Mouse (Mus musculus) activated CD4-positive, CD25-positive, alpha-beta regulatory T cell, adult 4 months (primary cell): ENCODE data around the gene Amz1. TPM values are rescaled to one million over a fixed set of nuclear protein-coding genes. Genes with fewer than 3 reads are reported as not detected.
A peak's percentile ranks its signal among the peaks of the same experiment; 100 is the strongest.

Source experiments
- ATAC-seq: one replicate; pipeline ENCODE4 v1.8.0; 2017
- polyA plus RNA-seq, 2 experiments: library from polyadenylated mRNA; unstranded; fragments of 100-300 nt; shearing (Covaris generic); gene quantifications; one replicate each; pipeline ENCODE4 v1.2.1; 2017

Amz1 gene
- polyA plus RNA-seq, 2 experiments from 2014 or later = 0.17 TPM; not detected in 1

DNA sequence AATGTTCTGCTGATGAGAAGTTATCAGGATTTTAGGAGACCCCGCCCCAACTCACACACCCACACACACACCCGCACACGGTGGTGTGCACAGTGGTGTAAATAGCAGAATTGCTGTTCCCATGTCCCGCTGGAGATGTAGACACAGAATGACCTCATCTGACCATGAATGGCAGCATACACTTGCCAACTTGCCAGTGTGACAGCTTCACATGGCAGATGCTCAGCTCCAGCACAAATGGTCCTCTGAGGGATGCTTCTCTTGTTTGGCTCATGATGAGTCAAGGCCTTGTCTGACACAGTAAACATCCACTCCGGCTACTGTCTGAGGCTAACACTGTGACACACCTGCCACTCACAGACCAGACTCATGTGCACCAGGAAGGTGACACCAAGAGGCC is 44.4 kb downstream of the Amz1 start:
- no peak for ATAC-seq

GRCm38 (mm10) chr5:140771612-140772011 is 47.7 kb downstream of the Amz1 start:
- ATAC-seq = peak; percentile 70

GRCm38 (mm10) chr5:140772158-140772557 is 48.2 kb downstream of the Amz1 start:
- peak; percentile 37 for ATAC-seq

DNA sequence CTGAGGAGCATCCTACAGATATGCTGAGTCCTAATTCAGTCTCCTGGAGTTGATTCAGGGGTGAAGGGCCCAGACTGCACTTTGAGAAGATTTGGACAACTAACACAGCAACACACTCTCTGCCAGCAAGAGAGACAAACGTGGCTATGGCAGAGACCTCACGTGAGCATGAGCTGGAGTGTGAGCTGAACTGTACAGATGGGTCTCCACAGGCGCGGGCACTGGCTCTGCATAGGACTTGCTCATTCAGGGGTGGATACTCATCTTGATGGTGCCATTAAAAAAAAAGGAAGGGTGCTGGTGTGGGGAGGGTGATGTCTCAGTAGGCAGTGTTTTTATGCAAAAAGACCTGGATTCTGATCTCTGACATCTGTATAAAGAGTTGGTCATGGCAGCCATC is 51.2 kb downstream of the Amz1 start:
- no peak for ATAC-seq

DNA sequence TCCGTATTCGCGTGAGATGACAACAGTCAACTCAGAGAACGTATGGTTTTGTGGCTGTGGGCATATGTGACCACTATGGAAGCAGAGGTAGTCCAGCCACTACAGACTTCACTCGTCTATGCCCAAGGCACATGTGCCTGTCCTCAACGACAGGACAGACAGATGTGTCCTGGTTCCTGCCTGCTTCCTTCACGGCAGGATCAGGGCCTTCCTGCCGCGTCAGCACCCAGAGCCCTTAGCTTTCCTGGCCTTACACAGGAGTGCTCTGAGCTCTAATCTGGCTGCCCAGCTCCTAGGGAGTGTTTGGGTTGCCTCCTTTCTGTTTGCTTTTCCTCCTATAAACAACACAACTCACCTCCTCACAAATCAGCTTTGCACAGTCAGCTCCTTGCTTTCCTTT is 53.0 kb downstream of the Amz1 start:
- ATAC-seq = no peak

DNA sequence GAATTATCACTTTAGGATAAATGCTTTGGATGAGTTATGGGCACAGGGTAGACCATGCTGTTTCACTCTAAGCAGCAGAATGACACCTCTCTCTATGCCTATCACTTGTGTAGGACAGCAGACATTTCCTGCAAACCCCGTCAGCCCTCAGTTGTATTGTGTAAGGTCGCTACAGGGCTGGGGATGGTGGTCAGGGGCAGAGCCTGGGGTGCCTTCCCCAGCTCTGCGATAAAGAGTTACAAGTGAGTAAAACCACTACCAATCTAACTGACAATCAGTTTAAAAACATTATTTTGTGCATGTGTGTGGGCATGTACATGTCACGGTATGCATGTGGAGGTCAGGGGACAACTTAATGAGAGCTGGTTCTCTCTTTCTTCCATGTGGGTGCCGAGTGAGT is 57.2 kb downstream of the Amz1 start:
- no peak for ATAC-seq

GRCm38 (mm10) chr5:140781886-140782572 is 58.1 kb downstream of the Amz1 start:
- no peak for ATAC-seq

- no peak for ATAC-seq
Observed at GRCm38 (mm10) chr5:140783577-140783976, 59.6 kb downstream of the Amz1 start.

DNA sequence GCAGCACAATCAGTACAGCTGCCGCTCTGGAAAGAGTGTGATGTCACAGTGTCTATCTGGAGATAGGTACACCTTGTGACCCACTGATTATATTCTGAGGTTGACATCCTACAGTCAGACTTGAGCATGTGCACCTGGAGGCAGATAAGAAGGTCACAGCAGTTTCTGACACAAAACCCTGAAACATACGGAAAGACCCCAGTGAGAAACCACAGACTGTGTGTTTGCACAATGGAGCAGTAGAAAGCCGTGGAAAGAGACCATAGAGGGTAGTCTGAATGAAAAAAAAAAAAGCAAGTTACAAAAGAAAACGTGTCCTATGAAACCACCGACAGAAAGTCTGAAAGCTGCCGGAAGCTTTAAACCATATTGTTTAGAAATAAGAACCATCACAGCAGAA is 60.4 kb downstream of the Amz1 start:
- ATAC-seq = no peak

DNA sequence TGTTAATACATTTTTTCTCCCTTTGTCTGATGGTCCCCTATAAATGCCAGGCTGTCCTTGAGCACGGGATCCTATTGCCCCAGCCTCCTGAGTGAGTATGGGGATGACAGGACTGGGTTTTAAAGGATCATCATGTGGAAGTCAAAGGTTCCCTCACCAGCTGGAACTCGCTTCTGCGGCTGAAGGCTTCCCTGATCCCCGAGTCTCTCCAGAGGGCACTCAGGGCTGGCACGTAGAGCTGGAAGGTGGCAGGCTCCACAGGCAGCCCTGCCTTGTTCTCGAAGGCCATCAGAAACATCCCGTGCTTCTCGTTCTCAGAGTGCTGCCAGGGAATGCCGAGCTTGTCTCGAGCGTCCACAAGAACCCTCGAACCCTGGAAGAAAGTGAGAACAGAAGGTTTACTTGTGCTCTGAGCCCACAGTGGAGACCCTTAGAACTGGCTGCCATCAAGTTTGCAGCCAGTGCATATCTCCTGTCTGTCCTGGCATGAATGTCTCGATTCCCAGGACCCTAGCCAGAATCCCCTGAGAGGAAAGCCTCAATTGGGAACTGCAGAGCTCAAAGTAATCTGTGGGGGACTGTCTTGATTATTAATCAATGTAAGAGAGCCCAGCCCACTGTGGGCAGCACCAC is 61.4 kb downstream of the Amz1 start:
- ATAC-seq = no peak

DNA sequence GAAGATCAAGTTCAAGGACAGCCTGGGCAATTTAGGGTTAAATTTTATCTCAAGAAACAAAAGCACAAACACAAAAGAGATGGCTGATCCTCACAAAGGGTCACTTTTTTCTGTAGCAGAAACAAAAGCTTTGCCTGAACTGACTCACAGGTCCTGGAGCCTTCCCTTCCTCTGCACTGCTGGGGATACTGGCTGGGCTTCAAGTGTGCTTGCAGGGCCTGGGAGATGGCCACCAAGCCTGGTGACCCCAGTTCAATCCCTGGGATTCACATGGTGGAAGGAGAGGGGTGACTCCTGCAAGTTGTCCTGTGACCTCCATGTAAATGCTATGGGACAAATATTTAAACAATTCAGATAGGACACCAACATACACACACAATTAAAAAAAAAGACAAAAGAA is 65.6 kb downstream of the Amz1 start:
- ATAC-seq = no peak

DNA sequence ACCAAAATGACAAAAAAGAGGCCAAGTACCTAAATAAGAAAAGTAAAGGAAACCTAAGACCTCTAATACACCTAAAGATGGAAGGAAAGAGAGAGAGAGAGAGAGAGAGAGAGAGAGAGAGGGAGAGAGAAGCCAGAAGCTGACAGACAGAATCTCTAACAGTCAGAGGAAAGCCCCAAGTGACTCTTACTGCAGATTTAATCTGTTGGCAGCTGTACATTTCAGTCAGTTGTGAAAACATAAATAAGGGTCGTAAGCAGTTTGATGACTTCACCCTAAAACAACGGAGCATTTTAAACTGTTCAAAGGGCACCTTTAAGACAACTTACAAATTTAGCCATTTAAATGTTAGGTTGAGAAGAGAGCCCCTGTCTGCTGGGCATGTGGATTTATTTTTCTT is 66.5 kb downstream of the Amz1 start:
- ATAC-seq = no peak

DNA sequence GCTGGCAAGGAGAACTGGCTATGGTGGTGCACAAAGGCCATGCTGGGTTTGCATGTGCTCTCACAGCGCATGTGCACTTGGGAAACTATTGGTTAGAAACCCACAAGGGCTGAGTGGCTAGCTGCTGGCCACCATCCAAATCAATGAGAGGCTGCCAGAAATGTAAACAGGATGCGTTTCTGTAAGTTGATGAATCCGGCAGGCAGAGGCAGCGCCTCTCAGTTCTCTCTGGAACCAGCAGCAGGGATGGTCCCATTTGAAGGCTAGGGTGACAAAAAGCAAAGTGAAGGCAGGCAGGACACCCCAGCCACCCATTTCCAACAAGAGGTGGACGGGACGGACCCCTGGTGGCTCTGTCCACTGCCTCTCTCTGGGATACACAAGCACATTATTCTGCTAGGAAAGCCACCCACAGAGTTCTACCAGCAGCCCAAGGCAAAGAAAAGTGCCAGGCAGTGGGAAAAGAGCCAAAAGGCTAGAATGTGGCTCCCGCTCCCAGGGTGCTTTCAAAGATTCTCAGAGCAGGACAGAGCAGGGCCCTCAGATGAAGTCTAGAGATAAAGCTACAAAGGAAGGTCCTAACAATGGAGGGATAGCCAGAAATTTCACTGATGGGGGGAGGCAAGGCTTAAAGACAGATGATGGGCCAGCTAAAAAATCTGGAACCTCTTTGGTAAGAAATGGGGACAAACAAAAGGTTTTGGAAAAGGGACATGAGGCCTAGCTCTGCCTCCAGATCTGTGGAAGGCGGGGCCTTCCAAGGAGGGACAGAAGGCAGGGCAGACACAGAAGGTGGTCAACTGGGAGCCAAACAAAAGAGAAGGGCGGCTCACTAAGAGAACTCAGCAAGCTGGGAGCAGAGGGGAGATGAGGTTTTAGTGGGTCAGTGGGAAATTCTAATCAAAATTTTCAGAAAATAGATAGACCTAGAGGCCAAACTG is 67.3 kb downstream of the Amz1 start:
- no peak for ATAC-seq

GRCm38 (mm10) chr5:140792233-140792632 is 68.3 kb downstream of the Amz1 start:
- ATAC-seq = no peak

DNA sequence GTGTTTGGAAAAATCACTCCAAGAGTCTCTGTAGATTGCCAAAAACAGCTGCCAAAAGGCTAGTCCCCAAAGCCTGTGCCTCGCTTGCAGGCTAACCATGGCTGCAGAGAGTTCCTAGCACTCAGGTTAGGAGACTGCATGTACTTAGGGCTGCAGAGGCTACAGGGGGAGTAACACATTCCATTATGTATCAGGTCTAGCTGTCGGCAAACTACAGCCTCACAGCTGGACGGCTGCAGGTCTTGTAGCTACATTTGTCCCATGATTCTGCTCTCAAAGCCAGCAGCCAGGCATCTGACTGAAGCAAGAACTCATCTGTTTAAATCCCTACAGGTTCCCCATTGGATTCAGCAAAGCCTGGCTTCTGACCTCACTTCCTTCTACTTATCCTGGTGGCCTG is 70.8 kb downstream of the Amz1 start:
- ATAC-seq = no peak

DNA sequence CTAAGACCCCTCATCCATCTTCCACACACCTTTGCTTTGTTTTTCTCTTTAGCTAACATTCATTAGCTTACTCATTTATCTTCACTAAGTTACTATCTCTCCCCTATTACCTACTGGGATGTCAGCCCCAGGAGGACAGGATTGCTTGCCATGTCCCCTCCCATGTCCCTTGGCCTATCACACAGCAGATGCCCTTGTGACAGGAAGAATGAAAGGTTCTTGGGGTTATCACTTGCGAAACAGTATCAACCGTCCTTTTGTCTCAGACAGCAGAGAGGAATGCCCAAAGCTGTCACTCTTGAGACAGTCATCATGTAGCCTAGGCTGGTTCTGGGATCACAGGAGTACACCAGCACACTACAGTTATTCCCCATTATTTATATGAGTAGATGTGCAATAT is 71.2 kb downstream of the Amz1 start:
- no peak for ATAC-seq

GRCm38 (mm10) chr5:140796051-140796450 is 72.1 kb downstream of the Amz1 start:
- no peak for ATAC-seq

DNA sequence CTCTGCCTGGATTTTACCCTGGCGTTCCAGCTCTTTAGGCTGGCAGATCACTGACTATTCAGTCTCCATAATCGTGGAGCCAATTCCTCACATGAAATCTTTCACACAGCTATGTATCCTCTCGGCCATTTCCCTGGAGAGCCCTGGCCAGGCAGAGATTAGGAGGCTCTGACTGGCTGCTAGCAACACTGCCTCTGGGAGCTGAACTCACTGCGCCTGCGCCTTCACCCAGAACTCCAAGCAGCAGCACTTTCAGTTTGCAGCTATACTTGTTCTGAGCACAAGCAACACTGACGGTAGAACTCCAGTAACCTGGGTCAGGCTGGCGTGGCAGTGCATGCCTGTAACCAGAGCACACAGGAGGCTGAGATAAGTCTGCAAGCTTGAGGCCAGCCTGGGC is 74.2 kb downstream of the Amz1 start:
- ATAC-seq = no peak

DNA sequence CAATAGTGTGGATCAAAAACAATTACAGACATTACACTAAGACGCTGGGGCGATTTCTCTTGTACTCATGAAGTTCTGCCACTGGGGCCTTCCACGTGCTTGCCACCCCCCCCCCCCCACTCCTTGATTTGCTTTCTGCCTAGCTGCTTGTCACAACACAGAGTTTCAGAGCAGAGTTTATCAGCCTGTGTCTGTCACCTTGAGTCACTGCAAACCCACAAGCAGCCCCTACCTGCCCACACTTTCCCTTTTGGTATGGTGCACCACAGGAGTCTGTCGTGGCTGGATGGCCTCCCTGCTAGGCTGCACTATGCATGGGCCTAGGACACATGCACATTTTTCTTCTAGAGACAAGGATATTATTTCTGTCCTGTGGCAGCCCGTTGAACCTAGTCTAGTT is 74.8 kb downstream of the Amz1 start:
- ATAC-seq = peak; percentile 71

DNA sequence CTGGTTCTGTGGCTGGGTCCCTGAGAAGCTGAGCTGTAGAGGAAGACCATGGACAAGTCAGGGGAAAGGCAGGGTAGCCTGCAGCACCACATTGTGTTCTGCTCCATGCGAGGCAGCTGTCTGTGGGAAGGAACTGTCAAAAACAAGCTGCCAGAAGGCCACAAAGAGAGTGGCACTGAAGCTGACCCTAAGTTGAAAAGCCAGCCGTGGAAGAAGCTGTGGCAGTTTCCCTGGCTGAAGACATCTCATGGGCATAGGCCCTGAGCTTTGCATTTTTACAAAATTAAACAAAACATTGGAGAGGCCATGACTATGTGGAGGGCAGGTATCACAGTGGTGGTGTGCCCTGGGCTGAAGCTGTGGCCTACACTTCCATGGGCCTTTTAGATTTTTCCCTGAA is 75.3 kb downstream of the Amz1 start:
- no peak for ATAC-seq

- ATAC-seq = no peak
Observed at GRCm38 (mm10) chr5:140800288-140800923, 76.5 kb downstream of the Amz1 start.

DNA sequence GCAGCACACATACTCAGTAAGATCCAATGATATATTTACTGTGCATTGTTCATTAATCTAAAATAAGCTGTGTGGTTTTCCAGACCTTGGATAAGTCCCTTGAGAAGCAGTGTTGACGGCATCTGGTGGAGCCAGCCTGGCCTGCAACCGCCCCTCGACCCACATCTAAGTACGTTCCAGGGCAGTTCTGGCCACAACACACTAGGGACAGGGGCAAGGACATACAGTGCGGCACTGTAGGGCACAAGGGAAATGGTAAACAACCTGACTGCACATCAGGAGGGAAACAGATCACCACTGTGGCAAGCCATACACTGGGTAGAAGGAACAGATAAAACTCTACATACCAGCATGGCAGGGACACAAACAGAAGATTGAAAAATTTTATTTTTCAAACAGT is 77.9 kb downstream of the Amz1 start:
- ATAC-seq = no peak

- no peak for ATAC-seq
Observed at GRCm38 (mm10) chr5:140806252-140806651, 82.3 kb downstream of the Amz1 start.
